Mouse (Mus musculus) liver, postnatal 0 days (tissue): ENCODE measurements around the gene Myl9.

Experiments used
- CTCF ChIP-seq: sonication (generic); IDR thresholded peaks from 2 replicates; pipeline ENCODE4 v1.5.1; 2016; ENCODE audit warnings: antibody characterized with exemption, low read depth
- EP300 ChIP-seq: IDR thresholded peaks from 2 replicates; pipeline ENCODE4 v1.6.1; 2016; ENCODE audit warnings: antibody characterized with exemption, low read depth, mild to moderate bottlenecking

GRCm38 (mm10) chr2:156815412-156815811 is 40.2 kb downstream of the Myl9 start:
- no peak for TF ChIP-seq CTCF
- TF ChIP-seq EP300: no peak
